Mouse (Mus musculus): Measurements from ENCODE around the gene Hoxd3. TPM values are rescaled to one million over a fixed set of nuclear protein-coding genes. Genes with fewer than 3 reads are reported as not detected.

Hoxd3 gene
- polyA plus RNA-seq, 1 experiment from 2014 or later = not detected

MicroRNAs encoded within 50 kb of the gene (microRNA counts, 519-probe panel; counts per million panel counts)
- microRNA mmu-miR-10b = not detected

Small RNA genes within 50 kb of the gene (microRNA-seq; reads per million reads assigned to microRNA genes)
- not detected for gene Gm44463
- 874 reads per million, percentile 75 among the genes with 10 or more reads in this experiment for gene Mir10b

Other genes starting within 250 kb of the Hoxd3 start
- gene Lnpk, start 132.5 kb upstream of the Hoxd3 start, polyA plus RNA-seq (2015; fragmentation: Nextera tagmentation; extraction: Ambion mirVana) = 15.1 and 17.3 TPM in 2 replicates
- gene Evx2, start 52.4 kb upstream of the Hoxd3 start, polyA plus RNA-seq (2015; fragmentation: Nextera tagmentation; extraction: Ambion mirVana) = not detected in 2 replicates
- gene Hoxd13, start 43.6 kb upstream of the Hoxd3 start, polyA plus RNA-seq (2015; fragmentation: Nextera tagmentation; extraction: Ambion mirVana) = not detected in 2 replicates
- gene Hoxd12, start 36.9 kb upstream of the Hoxd3 start, polyA plus RNA-seq (2015; fragmentation: Nextera tagmentation; extraction: Ambion mirVana) = not detected in 2 replicates
- not detected in 2 replicates for gene Hoxd11, start 32.4 kb upstream of the Hoxd3 start, polyA plus RNA-seq (2015; fragmentation: Nextera tagmentation; extraction: Ambion mirVana)
- not detected in 2 replicates for gene Hoxd10, start 20.0 kb upstream of the Hoxd3 start, polyA plus RNA-seq (2015; fragmentation: Nextera tagmentation; extraction: Ambion mirVana)
- not detected in 2 replicates for gene Hoxd9, start 14.2 kb upstream of the Hoxd3 start, polyA plus RNA-seq (2015; fragmentation: Nextera tagmentation; extraction: Ambion mirVana)
- gene Hoxd8, start 7.3 kb upstream of the Hoxd3 start, polyA plus RNA-seq (2015; fragmentation: Nextera tagmentation; extraction: Ambion mirVana) = 0.05 TPM in 2 replicates
- not detected in 2 replicates for gene Hoxd4, start within 50 bp of the Hoxd3 start, polyA plus RNA-seq (2015; fragmentation: Nextera tagmentation; extraction: Ambion mirVana)
- not detected in 2 replicates for gene Gm28230, start 14.8 kb downstream of the Hoxd3 start, polyA plus RNA-seq (2015; fragmentation: Nextera tagmentation; extraction: Ambion mirVana)
- gene Hoxd1, start 51.1 kb downstream of the Hoxd3 start, polyA plus RNA-seq (2015; fragmentation: Nextera tagmentation; extraction: Ambion mirVana) = 0.05 TPM in 1 of 2 replicates, not detected in the other
- 47.1 and 55.3 TPM in 2 replicates for gene Mtx2, start 113.9 kb downstream of the Hoxd3 start, polyA plus RNA-seq (2015; fragmentation: Nextera tagmentation; extraction: Ambion mirVana)